Mouse (Mus musculus): ENCODE measurements around the gene Hivep3.

GRCm38 (mm10) chr4:119931923-119932322 lies 198.3 kb downstream of the Hivep3 start:
- TF ChIP-seq RAD21 (IDR thresholded peaks at IDR 0.05; ENCODE audit: low read depth, low read length) (no peak), MXI1 (IDR thresholded peaks at IDR 0.05; ENCODE audit: low read depth, low read length) (no peak), HCFC1 (IDR thresholded peaks at IDR 0.05; ENCODE audit: low read depth, low read length) (no peak), CTCF (IDR thresholded peaks at IDR 0.05 in 2 of 3, conservative IDR thresholded peaks at IDR 0.05 in 1 of 3; ENCODE audit: control insufficient read depth in 1 of 3, insufficient read depth in 1 of 3, low read depth in 2 of 3, low read length in 3 of 3, poor library complexity in 1 of 3, severe bottlenecking in 1 of 3) (no peak), UBTF (IDR thresholded peaks at IDR 0.05; ENCODE audit: borderline replicate concordance, insufficient read depth, low read depth, low read length) (no peak), MAFK (IDR thresholded peaks at IDR 0.05; ENCODE audit: borderline replicate concordance, low read depth, low read length) (no peak), SMC3 (IDR thresholded peaks at IDR 0.05; ENCODE audit: low read depth, low read length) (no peak), MAX (IDR thresholded peaks at IDR 0.05; ENCODE audit: low read length) (no peak), NELFE (IDR thresholded peaks at IDR 0.05; ENCODE audit: low read depth, low read length) (no peak), POLR2AphosphoS5 (IDR thresholded peaks at IDR 0.05; ENCODE audit: borderline replicate concordance, low read depth, low read length) (no peak), EP300 (IDR thresholded peaks at IDR 0.05; ENCODE audit: low read depth in 1 of 2, low read length in 2 of 2) (no peak), E2F4 (IDR thresholded peaks at IDR 0.05; ENCODE audit: borderline replicate concordance, low read depth, low read length) (no peak), POLR2A (IDR thresholded peaks at IDR 0.05; ENCODE audit: control insufficient read depth in 1 of 2, insufficient read depth in 1 of 2, low read depth in 1 of 2, low read length in 2 of 2, poor library complexity in 1 of 2) (no peak), BHLHE40 (IDR thresholded peaks at IDR 0.05; ENCODE audit: borderline replicate concordance, low read depth, low read length) (no peak)

Measured in MEL (cell line).